Mouse (Mus musculus): ENCODE measurements at regions not wholly inside any gene's neighbourhood (a gene's known extent, or its start where the extent isn't known, plus 50 kb on each side); places are given as distances from the start of the nearest gene placed in this dataset.

- no peak for DNase-seq (ENCODE audit: low spot score in 2 of 2)
These were observed 138.8 kb downstream of the Tex29 start for GRCm38 (mm10) chr8:11979056-11979455.

GRCm38 (mm10) chr8:11981458-11981857 lies 141.2 kb downstream of the Tex29 start:
- no peak for DNase-seq (ENCODE audit: low spot score in 2 of 2)

- DNase-seq (ENCODE audit: low spot score in 2 of 2) = no peak
These were observed 149.8 kb downstream of the Tex29 start for GRCm38 (mm10) chr8:11990024-11990423.

- DNase-seq (ENCODE audit: low spot score in 2 of 2) = no peak
These were observed 159.6 kb downstream of the Tex29 start for GRCm38 (mm10) chr8:11999736-12000458.

GRCm38 (mm10) chr8:12000459-12000789 lies 160.2 kb downstream of the Tex29 start:
- no peak for DNase-seq (ENCODE audit: low spot score in 2 of 2)

DNA sequence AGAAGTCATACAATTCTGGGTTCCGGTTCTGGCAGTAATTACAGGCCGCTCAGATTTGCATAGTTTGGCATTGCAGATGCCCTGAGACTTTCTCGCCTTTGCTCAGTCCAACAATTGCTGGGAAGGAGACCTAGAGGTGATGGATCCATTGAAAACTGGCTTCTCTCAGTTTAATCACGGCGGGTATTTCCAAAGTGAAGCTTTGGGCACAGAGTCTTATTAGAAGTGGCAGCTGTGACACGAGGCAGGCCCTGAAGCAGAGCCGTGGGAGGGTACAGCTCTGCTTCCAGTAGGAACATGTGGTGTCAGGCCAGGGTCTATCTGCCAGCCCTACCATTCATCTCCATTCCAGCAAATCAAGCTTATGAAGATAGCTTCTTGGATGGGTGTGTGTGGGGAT lies 164.0 kb downstream of the Tex29 start:
- no peak for DNase-seq (ENCODE audit: low spot score in 2 of 2)

DNA sequence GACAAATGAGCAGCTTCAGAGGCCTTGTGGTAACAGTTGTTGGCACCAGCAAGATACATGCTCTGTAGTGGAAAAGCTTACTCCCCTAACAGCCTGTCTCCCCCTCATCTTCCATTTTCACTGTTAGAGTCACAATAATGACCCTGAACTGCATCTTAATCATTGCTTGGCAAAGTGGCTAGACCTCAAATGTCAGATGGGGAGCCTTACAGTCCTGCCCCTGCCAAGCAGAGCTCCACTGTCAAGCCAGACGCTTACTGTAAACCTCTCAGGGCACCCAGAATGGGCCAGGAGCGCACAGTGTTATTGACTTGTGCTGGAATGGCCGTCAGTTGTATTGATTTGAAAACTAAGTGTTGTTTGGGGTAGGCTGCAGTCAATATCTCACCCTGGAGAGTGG lies 172.5 kb downstream of the Tex29 start:
- DNase-seq (ENCODE audit: low spot score in 2 of 2) = no peak

GRCm38 (mm10) chr8:12017750-12018149 lies 177.5 kb downstream of the Tex29 start:
- no peak for DNase-seq (ENCODE audit: low spot score in 2 of 2)

- DNase-seq (ENCODE audit: low spot score in 2 of 2) = no peak
These were observed 179.0 kb downstream of the Tex29 start for GRCm38 (mm10) chr8:12019272-12019671.

GRCm38 (mm10) chr8:12023669-12024390 lies 183.6 kb downstream of the Tex29 start:
- DNase-seq (ENCODE audit: low spot score in 2 of 2) = no peak

DNA sequence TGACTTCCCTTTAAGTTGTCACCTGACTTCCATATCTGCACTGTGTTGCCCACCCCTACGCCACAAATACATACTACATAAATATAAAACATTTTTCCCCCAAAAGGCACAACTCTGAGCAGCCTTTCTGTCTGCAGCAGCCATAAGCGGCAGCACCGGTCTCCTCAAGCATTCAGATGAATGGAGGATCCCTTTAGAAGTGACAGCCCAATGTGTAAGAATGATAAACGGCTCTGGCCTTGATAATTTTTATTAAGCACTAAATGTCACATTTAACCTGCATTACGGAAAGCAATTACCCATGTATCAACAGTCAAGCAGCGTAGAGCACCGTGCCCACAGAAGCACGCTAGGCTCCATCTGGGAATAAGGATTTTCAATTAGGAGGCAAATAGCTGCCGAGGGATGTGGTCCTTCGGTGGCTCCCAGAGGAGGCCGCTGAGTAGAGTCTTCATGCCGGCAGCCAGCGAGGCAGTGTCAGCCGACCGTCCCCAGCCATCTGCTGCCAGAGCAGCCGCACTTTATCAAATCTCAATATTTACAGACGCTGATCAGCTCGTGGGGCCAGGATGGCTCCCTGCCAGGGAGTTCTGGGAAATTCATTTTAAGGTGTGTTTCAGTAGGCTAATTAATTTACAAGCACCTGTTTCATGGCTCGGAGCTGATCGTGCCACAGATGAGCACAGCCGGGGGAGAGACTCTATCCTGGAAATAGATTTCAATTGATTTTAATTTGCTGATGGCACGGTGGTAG lies 190.3 kb downstream of the Tex29 start:
- no peak for DNase-seq (ENCODE audit: low spot score in 2 of 2)

- no peak for DNase-seq (ENCODE audit: low spot score in 2 of 2)
These were observed 191.5 kb downstream of the Tex29 start for GRCm38 (mm10) chr8:12031796-12032195.

GRCm38 (mm10) chr8:12032386-12032785 lies 192.1 kb downstream of the Tex29 start:
- no peak for DNase-seq (ENCODE audit: low spot score in 2 of 2)

DNA sequence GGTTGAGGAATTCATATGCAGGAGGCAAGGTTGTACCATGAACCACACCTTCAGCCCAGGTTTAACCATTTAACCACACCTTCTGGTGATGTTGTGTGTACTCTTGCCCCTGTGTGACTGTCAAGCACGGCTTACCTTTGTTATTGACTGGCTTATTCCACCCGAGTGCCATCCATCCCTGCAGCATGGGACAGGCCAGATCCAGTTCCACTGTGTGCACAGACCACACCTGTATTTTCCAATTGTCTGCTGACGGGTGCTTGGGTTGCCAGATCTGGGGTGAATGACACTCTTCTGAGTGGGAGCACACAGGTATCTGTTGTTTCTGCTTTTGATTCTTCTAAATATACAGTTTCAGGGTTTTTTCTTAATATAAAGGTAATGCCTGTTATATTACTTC lies 196.1 kb downstream of the Tex29 start:
- no peak for DNase-seq (ENCODE audit: low spot score in 2 of 2)

- no peak for DNase-seq (ENCODE audit: low spot score in 2 of 2)
These were observed 200.7 kb downstream of the Tex29 start for GRCm38 (mm10) chr8:12040924-12041323.

DNA sequence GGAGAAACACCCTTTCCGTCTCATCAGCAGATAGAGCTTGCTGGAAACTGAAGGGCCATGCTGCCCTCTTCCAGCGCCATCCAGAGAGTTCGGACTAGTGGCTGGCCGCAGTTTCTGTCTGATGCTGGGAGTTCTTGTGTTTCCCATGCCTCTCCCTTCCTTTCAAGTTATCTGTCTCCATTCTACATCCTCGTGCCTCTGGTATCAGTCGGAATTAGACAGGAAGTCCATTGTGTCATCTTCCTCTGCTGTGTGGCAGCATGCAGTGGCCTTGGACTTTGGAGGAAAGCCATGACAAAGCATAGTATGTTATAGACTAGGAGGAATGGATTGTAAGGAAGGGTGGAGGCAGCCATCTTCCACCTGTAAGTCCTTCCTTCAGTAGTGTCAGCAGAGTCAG lies 201.4 kb downstream of the Tex29 start:
- DNase-seq (ENCODE audit: low spot score in 2 of 2) = no peak

DNA sequence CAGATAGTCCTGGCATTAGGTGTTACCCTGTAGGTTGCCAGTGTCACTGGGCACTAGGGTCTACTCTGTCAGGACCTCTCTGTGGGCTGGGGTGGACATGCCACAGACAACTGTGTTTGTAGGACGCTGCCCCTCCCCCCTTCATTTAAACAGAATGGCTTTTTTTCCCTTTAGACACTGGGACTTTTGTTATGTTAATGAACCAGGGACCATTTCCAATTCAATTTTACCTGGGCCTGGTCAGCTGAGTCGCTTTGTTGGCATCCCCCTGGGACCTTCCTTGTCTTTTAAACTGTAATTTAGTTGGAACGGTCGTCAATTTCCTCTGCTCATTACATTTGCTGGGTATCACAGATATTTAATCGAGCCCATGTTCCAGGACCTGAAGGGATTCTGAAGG lies 210.6 kb downstream of the Tex29 start:
- DNase-seq (ENCODE audit: low spot score in 2 of 2) = no peak

GRCm38 (mm10) chr8:12051357-12051756 lies 211.1 kb downstream of the Tex29 start:
- DNase-seq (ENCODE audit: low spot score in 2 of 2) = no peak

DNA sequence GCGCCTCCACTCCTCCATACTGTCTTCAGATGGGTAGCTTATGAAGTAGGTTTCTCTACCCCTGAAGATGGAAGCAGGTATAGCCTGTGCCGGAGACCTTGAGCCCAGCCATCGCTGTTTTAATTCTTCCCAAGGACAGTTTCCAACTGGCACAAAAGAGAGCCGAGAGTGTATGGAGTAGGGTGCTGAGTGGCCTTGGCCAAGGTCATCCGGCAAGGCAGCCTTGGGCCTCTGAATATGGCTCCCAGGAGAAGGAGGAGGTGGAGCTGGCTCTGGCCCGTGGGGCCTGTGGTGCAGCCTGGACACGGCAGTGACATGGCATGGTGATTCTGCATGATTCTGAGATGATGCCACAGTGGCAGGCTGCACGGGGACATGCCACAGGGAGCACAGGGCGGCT lies 215.7 kb downstream of the Tex29 start:
- no peak for DNase-seq (ENCODE audit: low spot score in 2 of 2)

- no peak for DNase-seq (ENCODE audit: low spot score in 2 of 2)
These were observed 217.4 kb upstream of the A230072I06Rik start for GRCm38 (mm10) chr8:12061237-12061636.

- DNase-seq (ENCODE audit: low spot score in 2 of 2) = no peak
These were observed 215.9 kb upstream of the A230072I06Rik start for GRCm38 (mm10) chr8:12062710-12063109.

- DNase-seq (ENCODE audit: low spot score in 2 of 2) = no peak
These were observed 214.0 kb upstream of the A230072I06Rik start for GRCm38 (mm10) chr8:12064664-12065063.

- DNase-seq (ENCODE audit: low spot score in 2 of 2) = no peak
These were observed 212.2 kb upstream of the A230072I06Rik start for GRCm38 (mm10) chr8:12066454-12066853.
